Mouse (Mus musculus) neural tube, embryonic 15.5 days (tissue): Measurements from ENCODE around the gene Hoxa10. TPM values are rescaled to one million over a fixed set of nuclear protein-coding genes. Genes with fewer than 3 reads are reported as not detected.
A peak's percentile ranks its signal among the peaks of the same experiment; 100 is the strongest.

Source experiments
- ATAC-seq: fragments of 200-750 bp; cut with Nextera tagmentation; 2 replicates; pipeline ENCODE4 v1.8.0; 2017; ENCODE audit warnings: mild to moderate bottlenecking, moderate TSS enrichment, moderate library complexity; ENCODE audit not compliant: low FRiP score
- H3K27ac ChIP-seq: fragments of 300-500 bp; sonication (generic); replicated peaks from 2 replicates; pipeline ENCODE4 v1.5.1; 2015; ENCODE audit warnings: mild to moderate bottlenecking, inconsistent platforms
- H3K27me3 ChIP-seq: fragments of 300-500 bp; sonication (generic); replicated peaks from 2 replicates; pipeline ENCODE4 v1.6.1; 2015; ENCODE audit warnings: inconsistent platforms
- H3K36me3 ChIP-seq: fragments of 300-500 bp; sonication (generic); 2 replicates; pipeline ENCODE4 v1.6.1; 2015; ENCODE audit warnings: inconsistent platforms
- H3K4me1 ChIP-seq: fragments of 300-500 bp; sonication (generic); 2 replicates; pipeline ENCODE4 v1.6.1; 2015; ENCODE audit warnings: inconsistent platforms
- H3K4me2 ChIP-seq: fragments of 300-500 bp; sonication (generic); 2 replicates; pipeline ENCODE4 v1.6.1; 2015; ENCODE audit warnings: inconsistent platforms, mild to moderate bottlenecking, moderate library complexity
- H3K4me3 ChIP-seq: fragments of 300-500 bp; sonication (generic); replicated peaks from 2 replicates; pipeline ENCODE4 v1.5.1; 2015; ENCODE audit warnings: mild to moderate bottlenecking, inconsistent platforms
- H3K9ac ChIP-seq: fragments of 300-500 bp; sonication (generic); replicated peaks from 2 replicates; pipeline ENCODE4 v1.6.1; 2015; ENCODE audit warnings: mild to moderate bottlenecking, inconsistent platforms
- H3K9me3 ChIP-seq: fragments of 300-500 bp; sonication (generic); replicated peaks from 2 replicates; pipeline ENCODE4 v1.6.1; 2016; ENCODE audit warnings: inconsistent platforms
- WGBS: fragments of 180-500 bp; shearing (Covaris S2); methylation state at CpG from one replicate; pipeline ENCODE4 v1.1.7; 2015; ENCODE audit warnings: mixed read lengths; 5-methylcytosine and 5-hydroxymethylcytosine counted together
- polyA plus RNA-seq: library from polyadenylated mRNA; unstranded; fragments of >200 nt; fragmentation: Nextera tagmentation; extraction: Ambion mirVana; gene quantifications from 2 replicates; pipeline ENCODE4 v1.2.1, GENCODE M21; 2015

Hoxa10 gene
- polyA plus RNA-seq, result 48.9 and 69.7 TPM in 2 replicates

- Histone ChIP-seq H3K36me3 (no peaks in the 10 kb centered on the region), H3K9me3 (no peaks in the 10 kb centered on the region), H3K4me2 (peak within 1 kb of the TSS; percentile 57), H3K27me3 (peaks cover 53% of the 10 kb centered on the region), H3K4me1 (peaks cover 25% of the 10 kb centered on the region), H3K4me3 (peak within 1 kb of the TSS; percentile 57), H3K27ac (peak within 1 kb of the TSS; percentile 91), H3K9ac (peak within 1 kb of the TSS; percentile 65)
- WGBS, result 1% methylated on average over 34 of the region's 35 CpGs
- ATAC-seq, result peak; percentile 62
Observed at GRCm38 (mm10) chr6:52240389-52241000, at the start of gene Hoxa10. Hoxa10 (minus strand) TSS chr6:52240854.

GRCm38 (mm10) chr6:52290186-52290585, 49.5 kb upstream of the Hoxa10 start:
- Histone ChIP-seq H3K9me3 (no peaks in the 10 kb centered on the region), H3K27me3 (peaks cover 66% of the 10 kb centered on the region), H3K36me3 (no peaks in the 10 kb centered on the region), H3K4me1 (peaks cover 7% of the 10 kb centered on the region), H3K27ac (no peak overlapping the region), H3K4me3 (no peak overlapping the region), H3K4me2 (no peak overlapping the region), H3K9ac (no peak overlapping the region)
- no peak for ATAC-seq
- 21% methylated on average over 12 of the region's 12 CpGs for WGBS

GRCm38 (mm10) chr6:52283896-52284295, 43.2 kb upstream of the Hoxa10 start:
- H3K4me1 ChIP-seq, result no peaks in the 10 kb centered on the region
- H3K4me2 ChIP-seq, result no peak overlapping the region
- no peak overlapping the region for H3K27ac ChIP-seq
- H3K9me3 ChIP-seq, result no peaks in the 10 kb centered on the region
- H3K4me3 ChIP-seq, result no peak overlapping the region
- no peaks in the 10 kb centered on the region for H3K36me3 ChIP-seq
- no peak overlapping the region for H3K9ac ChIP-seq
- ATAC-seq, result no peak
- peaks cover 39% of the 10 kb centered on the region for H3K27me3 ChIP-seq
- 85% methylated on average over 5 of the region's 5 CpGs for WGBS

- 52% methylated on average over 12 of the region's 12 CpGs for WGBS
- Histone ChIP-seq H3K4me3 (no peak overlapping the region), H3K36me3 (no peaks in the 10 kb centered on the region), H3K4me1 (no peaks in the 10 kb centered on the region), H3K9me3 (no peaks in the 10 kb centered on the region), H3K27ac (no peak overlapping the region), H3K4me2 (no peak overlapping the region), H3K27me3 (peaks cover 51% of the 10 kb centered on the region), H3K9ac (no peak overlapping the region)
- no peak for ATAC-seq
Observed at GRCm38 (mm10) chr6:52281084-52281483, 40.4 kb upstream of the Hoxa10 start.

GRCm38 (mm10) chr6:52276920-52277319, 36.3 kb upstream of the Hoxa10 start:
- under 1% methylated on average over 5 of the region's 5 CpGs for WGBS
- ATAC-seq, result no peak
- no peaks in the 10 kb centered on the region for H3K36me3 ChIP-seq
- H3K27me3 ChIP-seq, result peaks cover 85% of the 10 kb centered on the region
- H3K4me2 ChIP-seq, result no peak overlapping the region
- no peak overlapping the region for H3K27ac ChIP-seq
- H3K4me3 ChIP-seq, result no peak overlapping the region
- no peak overlapping the region for H3K9ac ChIP-seq
- no peaks in the 10 kb centered on the region for H3K9me3 ChIP-seq
- peaks cover 4% of the 10 kb centered on the region; the same call in 1 of the 2 replicates for H3K4me1 ChIP-seq

GRCm38 (mm10) chr6:52276382-52276781, 35.7 kb upstream of the Hoxa10 start:
- no peak overlapping the region for H3K4me2 ChIP-seq
- H3K27me3 ChIP-seq, result peaks cover 89% of the 10 kb centered on the region
- H3K9me3 ChIP-seq, result no peaks in the 10 kb centered on the region
- H3K4me1 ChIP-seq, result peaks cover 4% of the 10 kb centered on the region; the same call in 1 of the 2 replicates
- H3K4me3 ChIP-seq, result no peak overlapping the region
- WGBS, result 4% methylated on average over 6 of the region's 6 CpGs
- no peak for ATAC-seq
- H3K36me3 ChIP-seq, result no peaks in the 10 kb centered on the region
- H3K27ac ChIP-seq, result no peak overlapping the region
- no peak overlapping the region for H3K9ac ChIP-seq

- 9% methylated on average over 8 of the region's 8 CpGs for WGBS
- H3K27me3 ChIP-seq, result peaks cover 90% of the 10 kb centered on the region
Observed at GRCm38 (mm10) chr6:52275563-52276280, 35.1 kb upstream of the Hoxa10 start.

GRCm38 (mm10) chr6:52274576-52274975, 33.9 kb upstream of the Hoxa10 start:
- 2% methylated on average over 11 of the region's 11 CpGs for WGBS
- peaks cover 7% of the 10 kb centered on the region; the same call in 1 of the 2 replicates for H3K4me1 ChIP-seq
- no peaks in the 10 kb centered on the region for H3K9me3 ChIP-seq
- H3K4me2 ChIP-seq, result no peak overlapping the region
- H3K36me3 ChIP-seq, result no peaks in the 10 kb centered on the region
- peaks cover 94% of the 10 kb centered on the region for H3K27me3 ChIP-seq
- H3K4me3 ChIP-seq, result no peak overlapping the region
- no peak overlapping the region for H3K9ac ChIP-seq
- no peak overlapping the region for H3K27ac ChIP-seq
- ATAC-seq, result no peak

More at GRCm38 (mm10) chr6:52275563-52276280, 35.1 kb upstream of the Hoxa10 start:
- Histone ChIP-seq H3K9me3 (no peaks in the 10 kb centered on the region), H3K4me1 (peaks cover 5% of the 10 kb centered on the region; the same call in 1 of the 2 replicates), H3K9ac (no peak overlapping the region), H3K4me2 (no peak overlapping the region), H3K36me3 (no peaks in the 10 kb centered on the region), H3K4me3 (no peak overlapping the region), H3K27ac (no peak overlapping the region)
- no peak for ATAC-seq

- Histone ChIP-seq H3K4me3 (no peak overlapping the region), H3K9me3 (no peaks in the 10 kb centered on the region), H3K36me3 (no peaks in the 10 kb centered on the region), H3K27me3 (peaks cover 96% of the 10 kb centered on the region), H3K9ac (no peak overlapping the region), H3K27ac (no peak overlapping the region), H3K4me1 (peaks cover 7% of the 10 kb centered on the region; the same call in 1 of the 2 replicates), H3K4me2 (no peak overlapping the region)
- no peak for ATAC-seq
- 2% methylated on average over 22 of the region's 22 CpGs for WGBS
Observed at GRCm38 (mm10) chr6:52273656-52274280, 33.1 kb upstream of the Hoxa10 start.

- no peak overlapping the region for H3K4me2 ChIP-seq
- no peaks in the 10 kb centered on the region for H3K9me3 ChIP-seq
- ATAC-seq, result no peak
Observed at GRCm38 (mm10) chr6:52272766-52273655, 32.4 kb upstream of the Hoxa10 start.

More at GRCm38 (mm10) chr6:52272766-52273655, 32.4 kb upstream of the Hoxa10 start:
- Histone ChIP-seq H3K4me1 (peaks cover 7% of the 10 kb centered on the region; the same call in 1 of the 2 replicates), H3K27ac (no peak overlapping the region), H3K36me3 (no peaks in the 10 kb centered on the region), H3K9ac (no peak overlapping the region), H3K27me3 (peaks cover 97% of the 10 kb centered on the region), H3K4me3 (no peak overlapping the region)
- WGBS, result 6% methylated on average over 21 of the region's 22 CpGs
